Comparison of ENCODE assay signal across 30 mouse cellular contexts in genomic region chr10:9801571-9801970, GRCm38 (mm10).
DNase-seq lines count a peak whose midpoint lies in the region; ATAC-seq and TF ChIP-seq lines count a peak whose summit lies in the region.
"Had no signal": no experiment of that assay in that cellular context is flagged by ENCODE, and none has a peak within 500 bp of the region (broad histone marks: within the 10 kb centered on the region; RNA-seq: fewer than 3 reads in every experiment).

No protein-coding gene starts in this region.

- no peaks in the 10 kb centered on the region for H3K27me3 ChIP-seq in liver, adult 2 months (ENCODE audit: control insufficient read depth, insufficient read depth, low read length)
- H3K27me3 ChIP-seq in intestine, postnatal 0 days (replicated peaks; ENCODE audit: control insufficient read depth, insufficient read depth, low read length) = no peaks in the 10 kb centered on the region
- H3K27me3 ChIP-seq in midbrain, embryonic 14.5 days (ENCODE audit: control insufficient read depth, insufficient read depth, low read length) = no peaks in the 10 kb centered on the region
- H3K27me3 ChIP-seq: embryonic facial prominence, embryonic 13.5 days; hindbrain, embryonic 15.5 days; limb, embryonic 13.5 days; liver, embryonic 13.5 days; midbrain, embryonic 13.5 days had no signal

- peaks cover 23% of the 10 kb centered on the region for H3K36me3 ChIP-seq in liver, adult 2 months (ENCODE audit: control insufficient read depth, insufficient read depth, low read length)
- H3K36me3 ChIP-seq in intestine, postnatal 0 days (ENCODE audit: control insufficient read depth, insufficient read depth) = peaks cover 23% of the 10 kb centered on the region
- H3K36me3 ChIP-seq in midbrain, embryonic 14.5 days (ENCODE audit: control insufficient read depth, insufficient read depth, low read length) = peaks cover 16% of the 10 kb centered on the region

- 35% methylated on average over 1 of the region's 1 CpGs for WGBS in liver, adult 2 months
- WGBS in intestine, postnatal 0 days = 49% methylated on average over 1 of the region's 1 CpGs
- WGBS in midbrain, embryonic 14.5 days = 49% methylated on average over 1 of the region's 1 CpGs

- no peak for DNase-seq in cerebellum, postnatal 36 days
- peak; percentile 33 for DNase-seq in liver, adult 2 months (ENCODE audit: extremely low read depth, low read depth, low spot score)
- no peak for DNase-seq in liver
- DNase-seq in yolk sac, embryonic 10.5 days (ENCODE audit: low spot score) = peak; percentile 58
- no peak for DNase-seq in cerebellum, adult 11-12 months
- DNase-seq in midbrain, embryonic 14.5 days = no peak
- DNase-seq: adrenal gland, adult 8-10 months; cerebellum, adult 9-11 months; gastrocnemius, adult 2 months; heart, adult 2 months; heart, postnatal 14 days; kidney, postnatal 25 days; liver, embryonic 13.5 days; lung, adult 18-20 months; lung, postnatal 10 days; retina, postnatal 1 day; right cerebral cortex, postnatal 14 days; spleen, adult 18-20 months had no signal

- TF ChIP-seq CTCF in liver, adult 2 months (IDR thresholded peaks at IDR 0.05; ENCODE audit: low read depth, low read length) = no peak
- TF ChIP-seq CTCF in intestine, postnatal 0 days (IDR thresholded peaks at IDR 0.05; ENCODE audit: low read depth) = no peak

- H3K4me1 ChIP-seq in liver, adult 2 months (ENCODE audit: control insufficient read depth, insufficient read depth, low read length) = no peaks in the 10 kb centered on the region
- no peaks in the 10 kb centered on the region for H3K4me1 ChIP-seq in intestine, postnatal 0 days (replicated peaks; ENCODE audit: control insufficient read depth, insufficient read depth, low read length)
- no peaks in the 10 kb centered on the region for H3K4me1 ChIP-seq in midbrain, embryonic 14.5 days (ENCODE audit: control insufficient read depth, insufficient read depth, low read length)
- H3K4me1 ChIP-seq: embryonic facial prominence, embryonic 13.5 days; hindbrain, embryonic 15.5 days; limb, embryonic 13.5 days; liver, embryonic 13.5 days; midbrain, embryonic 13.5 days had no signal

- H3K27ac ChIP-seq in liver, adult 2 months (replicated peaks; ENCODE audit: insufficient read depth, low read depth, low read length) = no peak overlapping the region
- H3K27ac ChIP-seq in intestine, postnatal 0 days (ENCODE audit: low read depth, low read length) = 0 out of 2 replicates have a peak overlapping the region, but pooled peaks have one; percentile 28
- no peak overlapping the region for H3K27ac ChIP-seq in midbrain, embryonic 14.5 days (replicated peaks; ENCODE audit: low read depth, low read length)
- H3K27ac ChIP-seq: embryonic facial prominence, embryonic 13.5 days; gastrocnemius, adult 2 months; heart, adult 2 months; hindbrain, embryonic 10.5 days; hindbrain, embryonic 15.5 days; layer of hippocampus, adult 2 months; left cerebral cortex, adult 2 months; limb, embryonic 13.5 days; liver, embryonic 13.5 days; macrophage; midbrain, embryonic 13.5 days had no signal

- 0 out of 2 replicates have a peak, but pooled peaks have one; percentile 10 for ATAC-seq in cerebellum, adult (ENCODE audit: insufficient number of reproducible peaks, low FRiP score, low TSS enrichment)
- peak; percentile 65 for ATAC-seq in intestine, postnatal 0 days
- ATAC-seq in midbrain, embryonic 14.5 days (ENCODE audit: low FRiP score, low TSS enrichment) = no peak
- ATAC-seq: forebrain, embryonic 16.5 days; midbrain, embryonic 13.5 days had no signal

- no peak overlapping the region for H3K4me2 ChIP-seq in intestine, postnatal 0 days (replicated peaks; ENCODE audit: low read depth)
- no peak overlapping the region for H3K4me2 ChIP-seq in midbrain, embryonic 14.5 days (ENCODE audit: low read length)
- H3K4me2 ChIP-seq: embryonic facial prominence, embryonic 13.5 days; hindbrain, embryonic 15.5 days; limb, embryonic 13.5 days; liver, embryonic 13.5 days; midbrain, embryonic 13.5 days had no signal

- H3K9me3 ChIP-seq in intestine, postnatal 0 days (ENCODE audit: control insufficient read depth) = no peaks in the 10 kb centered on the region
- no peaks in the 10 kb centered on the region for H3K9me3 ChIP-seq in midbrain, embryonic 14.5 days (ENCODE audit: control insufficient read depth, low read length)
- H3K9me3 ChIP-seq: embryonic facial prominence, embryonic 13.5 days; hindbrain, embryonic 10.5 days; hindbrain, embryonic 15.5 days; limb, embryonic 13.5 days; liver, embryonic 13.5 days; midbrain, embryonic 13.5 days had no signal

- H3K79me2 ChIP-seq in liver, adult 2 months (ENCODE audit: control insufficient read depth, insufficient read depth, low read length) = no peaks in the 10 kb centered on the region

- no peak overlapping the region for H3K4me3 ChIP-seq in liver, adult 2 months (ENCODE audit: insufficient read depth, low read depth, low read length)
- H3K4me3 ChIP-seq in intestine, postnatal 0 days (ENCODE audit: low read depth, low read length) = no peak overlapping the region
- H3K4me3 ChIP-seq in midbrain, embryonic 14.5 days (replicated peaks; ENCODE audit: low read depth, low read length) = no peak overlapping the region
- H3K4me3 ChIP-seq: embryonic facial prominence, embryonic 13.5 days; erythroblast, embryonic 14.5 days; gastrocnemius, adult 2 months; heart, adult 2 months; hindbrain, embryonic 10.5 days; hindbrain, embryonic 15.5 days; layer of hippocampus, adult 2 months; left cerebral cortex, adult 2 months; limb, embryonic 13.5 days; liver, embryonic 13.5 days; midbrain, embryonic 13.5 days had no signal

- no peak for TF ChIP-seq POLR2A in liver, adult 2 months (IDR thresholded peaks at IDR 0.05; ENCODE audit: extremely low read depth, insufficient read depth, low read length)

- H3K9ac ChIP-seq in liver, adult 2 months (ENCODE audit: low read depth, low read length) = no peak overlapping the region
- H3K9ac ChIP-seq in intestine, postnatal 0 days (ENCODE audit: low read depth, low read length) = no peak overlapping the region
- H3K9ac ChIP-seq in midbrain, embryonic 14.5 days (replicated peaks; ENCODE audit: low read length) = no peak overlapping the region
- H3K9ac ChIP-seq: embryonic facial prominence, embryonic 13.5 days; hindbrain, embryonic 15.5 days; limb, embryonic 13.5 days; liver, embryonic 13.5 days; midbrain, embryonic 13.5 days had no signal

Comparison
In these comparisons a context has a peak if more than half of its experiments do, and no peak if none do; other contexts are left out.
1. DNase-seq: peak in liver, adult 2 months (single experiment) and yolk sac, embryonic 10.5 days (single experiment); none in cerebellum, postnatal 36 days (0 of 2), liver (single experiment), cerebellum, adult 11-12 months (single experiment) and midbrain, embryonic 14.5 days (single experiment).